Mouse (Mus musculus) liver, embryonic 14.5 days (tissue): ENCODE results near the gene Ints4.

Source experiments
- CTCF ChIP-seq: IDR thresholded peaks from 2 replicates; pipeline ENCODE4 v1.5.1; 2016; ENCODE audit warnings: antibody characterized with exemption, low read depth, control low read depth
- EP300 ChIP-seq: IDR thresholded peaks from 2 replicates; pipeline ENCODE4 v1.6.1; 2016; ENCODE audit warnings: antibody characterized with exemption, low read depth

DNA sequence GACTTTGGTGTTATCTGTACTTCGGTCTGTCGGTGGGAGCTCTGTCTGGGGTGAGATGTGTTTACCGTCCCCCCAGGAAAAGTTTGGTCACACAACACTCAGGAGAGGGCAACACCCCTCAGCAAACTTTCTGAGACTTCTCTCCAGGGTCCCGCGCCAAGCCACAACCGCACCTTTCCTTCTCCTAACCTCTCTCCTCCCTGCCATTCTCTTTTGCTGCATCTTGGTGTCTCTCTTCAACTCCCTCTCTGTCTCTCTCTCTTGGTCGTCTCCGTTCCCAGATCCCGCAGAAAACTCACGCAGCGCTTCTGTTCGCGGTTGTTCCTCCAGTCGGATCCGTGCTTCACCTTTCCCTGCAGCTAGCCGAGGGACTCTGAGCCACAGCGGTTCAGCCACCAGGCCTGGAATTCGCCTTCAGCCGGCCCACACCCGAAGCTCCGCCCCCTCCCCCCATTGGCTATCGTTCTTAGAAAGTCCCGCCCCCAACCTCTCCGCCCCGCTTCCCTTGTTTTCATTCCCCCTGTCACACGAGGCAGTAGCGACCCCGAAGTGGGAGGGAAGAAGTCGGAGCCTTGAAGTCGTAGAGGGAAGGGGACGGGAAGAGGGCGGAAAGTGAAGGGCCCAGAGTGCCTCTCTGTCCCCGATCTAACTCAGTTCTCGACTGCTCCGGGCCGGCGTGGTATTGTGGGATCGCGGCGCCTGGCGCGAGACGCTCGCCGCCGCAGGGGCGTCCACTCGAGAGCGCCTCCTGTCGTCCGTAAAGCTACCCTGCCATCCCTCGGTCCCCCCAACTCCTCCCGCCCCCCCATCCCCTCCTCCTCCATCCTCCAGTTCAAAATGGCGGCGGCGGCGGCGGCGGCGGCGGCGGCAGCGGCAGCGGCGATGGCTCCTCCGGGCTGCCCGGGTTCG is 98.6 kb downstream of the Ints4 start, which contains the start of the genes Aamdc and Rsf1:
- TF ChIP-seq CTCF (peak; percentile 86), EP300 (no peak)
